Mouse (Mus musculus): Measurements from ENCODE around the gene Cers6.

Gene Cers6

GRCm38 (mm10) chr2:69015822-69016221 is 154.6 kb downstream of the Cers6 start:
- DNase-seq (ENCODE audit: low spot score in 2 of 2), result no peak

GRCm38 (mm10) chr2:69019026-69019565 is 157.9 kb downstream of the Cers6 start:
- DNase-seq (ENCODE audit: low spot score in 2 of 2), result no peak

GRCm38 (mm10) chr2:69019821-69020489 is 158.7 kb downstream of the Cers6 start:
- no peak for DNase-seq (ENCODE audit: low spot score in 2 of 2)

- DNase-seq (ENCODE audit: low spot score in 2 of 2), result no peak
These were observed 159.5 kb downstream of the Cers6 start for GRCm38 (mm10) chr2:69020636-69021310.

GRCm38 (mm10) chr2:69021516-69021915 is 160.3 kb downstream of the Cers6 start:
- no peak for DNase-seq (ENCODE audit: low spot score in 2 of 2)

- DNase-seq (ENCODE audit: low spot score in 2 of 2), result no peak
These were observed 163.6 kb downstream of the Cers6 start for GRCm38 (mm10) chr2:69024856-69025255.

- no peak for DNase-seq (ENCODE audit: low spot score in 2 of 2)
These were observed 171.3 kb downstream of the Cers6 start for GRCm38 (mm10) chr2:69032562-69032961.

GRCm38 (mm10) chr2:69035457-69035856 is 174.2 kb downstream of the Cers6 start:
- no peak for DNase-seq (ENCODE audit: low spot score in 2 of 2)

GRCm38 (mm10) chr2:69037362-69037761 is 176.1 kb downstream of the Cers6 start:
- DNase-seq (ENCODE audit: low spot score in 2 of 2), result no peak

GRCm38 (mm10) chr2:69042327-69043106 is 181.3 kb downstream of the Cers6 start:
- DNase-seq (ENCODE audit: low spot score in 2 of 2), result no peak

GRCm38 (mm10) chr2:69043431-69044118 is 182.3 kb downstream of the Cers6 start:
- DNase-seq (ENCODE audit: low spot score in 2 of 2), result peak in 1 of 2 experiments; percentile 54

- DNase-seq (ENCODE audit: low spot score in 2 of 2), result no peak
These were observed 184.7 kb downstream of the Cers6 start for GRCm38 (mm10) chr2:69045926-69046325.

GRCm38 (mm10) chr2:69047297-69047696 is 186.1 kb downstream of the Cers6 start:
- DNase-seq (ENCODE audit: low spot score in 2 of 2), result no peak

GRCm38 (mm10) chr2:69047805-69048204 is 186.6 kb downstream of the Cers6 start:
- DNase-seq (ENCODE audit: low spot score in 2 of 2), result no peak

- DNase-seq (ENCODE audit: low spot score in 2 of 2), result no peak
These were observed 187.9 kb downstream of the Cers6 start for GRCm38 (mm10) chr2:69049179-69049578.

- DNase-seq (ENCODE audit: low spot score in 2 of 2), result no peak
These were observed 188.9 kb downstream of the Cers6 start for GRCm38 (mm10) chr2:69050189-69050588.

- no peak for DNase-seq (ENCODE audit: low spot score in 2 of 2)
These were observed 190.4 kb downstream of the Cers6 start for GRCm38 (mm10) chr2:69051596-69051995.

- no peak for DNase-seq (ENCODE audit: low spot score in 2 of 2)
These were observed 192.1 kb downstream of the Cers6 start for GRCm38 (mm10) chr2:69053210-69053858.

- DNase-seq (ENCODE audit: low spot score in 2 of 2), result no peak
These were observed 193.0 kb downstream of the Cers6 start for GRCm38 (mm10) chr2:69054279-69054678.

- no peak for DNase-seq (ENCODE audit: low spot score in 2 of 2)
These were observed 193.9 kb downstream of the Cers6 start for GRCm38 (mm10) chr2:69055174-69055573.

- no peak for DNase-seq (ENCODE audit: low spot score in 2 of 2)
These were observed 200.1 kb downstream of the Cers6 start for GRCm38 (mm10) chr2:69061313-69061712.
